In the genomic region with DNA sequence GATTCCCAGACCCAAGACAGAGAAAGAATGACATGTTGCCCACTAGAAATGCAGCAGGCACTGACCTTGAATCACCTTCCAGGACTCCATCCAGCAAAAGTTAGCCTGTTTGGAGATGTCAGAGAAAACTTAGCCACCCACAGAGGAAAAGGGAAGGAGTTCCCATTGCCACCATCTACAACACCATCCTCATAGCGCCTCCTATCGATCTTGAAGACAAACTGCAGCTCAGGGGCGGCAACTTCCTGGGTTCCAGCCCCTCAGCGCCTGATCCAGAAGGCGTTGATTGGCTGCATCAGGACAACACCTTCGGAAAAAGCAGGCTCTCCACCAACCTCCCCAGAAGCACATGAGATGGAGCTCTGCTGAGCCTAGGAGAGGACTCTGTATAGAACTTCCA, we compare ENCODE assay signal across 9 mouse cellular contexts. TPM values are rescaled to one million over a fixed set of nuclear protein-coding genes. Genes with fewer than 3 reads are reported as not detected.
DNase-seq lines count a peak whose midpoint lies in the region; ATAC-seq and TF ChIP-seq lines count a peak whose summit lies in the region.
"Had no signal": no experiment of that assay in that cellular context is flagged by ENCODE, and none has a peak within 500 bp of the region (broad histone marks: within the 10 kb centered on the region; RNA-seq: fewer than 3 reads in every experiment).

No protein-coding gene starts in this region.

- 26% methylated on average over 6 of the region's 6 CpGs for WGBS in kidney, adult 2 months
- WGBS in kidney, embryonic 16.5 days: 38% methylated on average over 6 of the region's 6 CpGs
- 18% methylated on average over 6 of the region's 6 CpGs for WGBS in midbrain, postnatal 0 days

- no peak overlapping the region for H3K9ac ChIP-seq in kidney, embryonic 16.5 days (replicated peaks; ENCODE audit: low read length)
- H3K9ac ChIP-seq in midbrain, postnatal 0 days (replicated peaks; ENCODE audit: low read length, poor library complexity, severe bottlenecking): no peak overlapping the region
- H3K9ac ChIP-seq: liver, embryonic 15.5 days had no signal

- TF ChIP-seq POLR2A in kidney, adult 2 months (IDR thresholded peaks at IDR 0.05; ENCODE audit: low read depth, low read length): no peak

- H3K27me3 ChIP-seq in kidney, adult 2 months (replicated peaks; ENCODE audit: control insufficient read depth, insufficient read depth, low read length): no peaks in the 10 kb centered on the region
- H3K27me3 ChIP-seq in kidney, embryonic 16.5 days (ENCODE audit: insufficient read depth, low read length): peaks cover 29% of the 10 kb centered on the region
- H3K27me3 ChIP-seq in midbrain, postnatal 0 days (ENCODE audit: insufficient read depth, low read length): no peaks in the 10 kb centered on the region

- no peak for ATAC-seq in kidney, embryonic 16.5 days (ENCODE audit: low FRiP score, low TSS enrichment)
- ATAC-seq in midbrain, postnatal 0 days (ENCODE audit: low FRiP score): no peak

- no peak overlapping the region for H3K27ac ChIP-seq in kidney, adult 2 months (ENCODE audit: insufficient read depth, low read depth, low read length)
- no peak overlapping the region for H3K27ac ChIP-seq in brown adipose tissue, adult 24 weeks (replicated peaks; ENCODE audit: low read depth, low read length)
- no peak overlapping the region for H3K27ac ChIP-seq in kidney, embryonic 16.5 days (ENCODE audit: low read length)
- no peak overlapping the region for H3K27ac ChIP-seq in midbrain, postnatal 0 days (ENCODE audit: low read depth, low read length)
- H3K27ac ChIP-seq: liver, embryonic 15.5 days had no signal

- DNase-seq in kidney, adult 2 months: peak; percentile 78
- DNase-seq in kidney, adult 18-20 months: no peak
- peak; percentile 31 to 66 for DNase-seq in gastrocnemius, postnatal 4 days (ENCODE audit: low spot score in 2 of 2)
- peak; percentile 57 for DNase-seq in midbrain, postnatal 0 days (ENCODE audit: low spot score)
- DNase-seq in B cell, adult 2 months: no peak
- no peak for DNase-seq in layer of hippocampus, postnatal 36 days

- peaks cover 5% of the 10 kb centered on the region; the same call in 1 of the 2 replicates for H3K4me1 ChIP-seq in kidney, adult 2 months (ENCODE audit: control insufficient read depth, insufficient read depth, low read length)
- H3K4me1 ChIP-seq in brown adipose tissue, adult 24 weeks (ENCODE audit: control insufficient read depth, insufficient read depth, insufficient read length, low read length): peaks cover 10% of the 10 kb centered on the region; the same call in 1 of the 2 replicates
- H3K4me1 ChIP-seq in kidney, embryonic 16.5 days (ENCODE audit: insufficient read depth, low read length): peaks cover 13% of the 10 kb centered on the region; the same call in 1 of the 2 replicates
- no peaks in the 10 kb centered on the region for H3K4me1 ChIP-seq in midbrain, postnatal 0 days (ENCODE audit: insufficient read depth, low read length)

- TF ChIP-seq CTCF in kidney, adult 2 months (conservative IDR thresholded peaks at IDR 0.05; ENCODE audit: insufficient read depth, insufficient read length, low read depth, low read length): peak; percentile 73
- peak; percentile 67 for TF ChIP-seq CTCF in midbrain, postnatal 0 days (IDR thresholded peaks at IDR 0.05)

- H3K9me3 ChIP-seq in kidney, embryonic 16.5 days (ENCODE audit: low read length): no peaks in the 10 kb centered on the region
- H3K9me3 ChIP-seq in midbrain, postnatal 0 days (ENCODE audit: low read length): no peaks in the 10 kb centered on the region
- H3K9me3 ChIP-seq: liver, embryonic 15.5 days had no signal

- H3K36me3 ChIP-seq in kidney, adult 2 months (ENCODE audit: control insufficient read depth, insufficient read depth, low read length): no peaks in the 10 kb centered on the region
- no peaks in the 10 kb centered on the region for H3K36me3 ChIP-seq in kidney, embryonic 16.5 days (ENCODE audit: insufficient read depth, low read length)
- H3K36me3 ChIP-seq in midbrain, postnatal 0 days (ENCODE audit: insufficient read depth, low read length): no peaks in the 10 kb centered on the region
- H3K36me3 ChIP-seq: liver, embryonic 15.5 days had no signal

- H3K4me2 ChIP-seq in kidney, embryonic 16.5 days (replicated peaks; ENCODE audit: low read depth, low read length): peak overlapping the region; percentile 97
- peak overlapping the region; percentile 87 for H3K4me2 ChIP-seq in midbrain, postnatal 0 days (ENCODE audit: low read depth, low read length, poor library complexity, severe bottlenecking)

- peak overlapping the region; percentile 50 for H3K4me3 ChIP-seq in kidney, adult 2 months (ENCODE audit: insufficient read depth, low read depth, low read length)
- H3K4me3 ChIP-seq in brown adipose tissue, adult 24 weeks (ENCODE audit: insufficient read depth, low read depth, low read length): peak overlapping the region; percentile 52; the same call in 1 of the 2 replicates
- peak overlapping the region; percentile 66 for H3K4me3 ChIP-seq in kidney, embryonic 16.5 days (ENCODE audit: low read length)
- H3K4me3 ChIP-seq in midbrain, postnatal 0 days (ENCODE audit: low read depth, low read length): peak overlapping the region; percentile 63

RNA-seq across cellular contexts. Expression of a gene that starts 1.5 kb away (rescaled TPM):
- 6.2 and 7.3 TPM in 2 replicates for polyA plus RNA-seq in kidney, adult 2 months (2012; rRNA removed)
- 0.50 and 0.63 TPM in 2 replicates for polyA plus RNA-seq in brown adipose tissue, adult 24 weeks (2012; ENCODE audit: insufficient read depth, insufficient read length, missing spikeins)
- 10 to 100 TPM; 12.6 to 15.4 TPM for total RNA-seq in gastrocnemius, postnatal 4 days (2021)
- 9.2 and 9.8 TPM in 2 replicates for polyA plus RNA-seq in kidney, embryonic 16.5 days (2015; fragmentation: Nextera tagmentation; extraction: Ambion mirVana)
- 18.3 and 19.3 TPM in 2 replicates for total RNA-seq in midbrain, postnatal 0 days (2014; rRNA removed)
- 4.7 and 5.9 TPM in 2 replicates for polyA plus RNA-seq in midbrain, postnatal 0 days (2015; fragmentation: Nextera tagmentation; extraction: Ambion mirVana)
- total RNA-seq in layer of hippocampus, postnatal 36 days (2021): 1 to 10 TPM; 4.1 to 4.5 TPM

RNA-seq across cellular contexts. Expression of a gene that starts 21.6 kb away (rescaled TPM):
- polyA plus RNA-seq in kidney, adult 2 months (2012; rRNA removed): 0.83 and 1.7 TPM in 2 replicates
- polyA plus RNA-seq in brown adipose tissue, adult 24 weeks (2012; ENCODE audit: insufficient read depth, insufficient read length, missing spikeins): not detected in 2 replicates
- 10 to 100 TPM; 14.8 to 16.2 TPM for total RNA-seq in gastrocnemius, postnatal 4 days (2021)
- polyA plus RNA-seq in kidney, embryonic 16.5 days (2015; fragmentation: Nextera tagmentation; extraction: Ambion mirVana): 0.59 and 0.76 TPM in 2 replicates
- total RNA-seq in midbrain, postnatal 0 days (2014; rRNA removed): 2.9 and 3.0 TPM in 2 replicates
- polyA plus RNA-seq in midbrain, postnatal 0 days (2015; fragmentation: Nextera tagmentation; extraction: Ambion mirVana): 1.2 and 1.9 TPM in 2 replicates
- total RNA-seq in layer of hippocampus, postnatal 36 days (2021): 1 to 10 TPM; 2.9 to 4.0 TPM

Comparison
In these comparisons a context has a peak if more than half of its experiments do, and no peak if none do; other contexts are left out.
1. DNase-seq: peak in kidney, adult 2 months (single experiment), gastrocnemius, postnatal 4 days (2 of 2) and midbrain, postnatal 0 days (single experiment); none in kidney, adult 18-20 months (single experiment), B cell, adult 2 months (0 of 2) and layer of hippocampus, postnatal 36 days (0 of 2).
2. Peak in every context shown above with its lines, with median percentiles within 50 percentile points of each other: H3K4me3 ChIP-seq.